ENCODE assay signal across 10 mouse cellular contexts in genomic region chr17:50236702-50237435, GRCm38 (mm10). TPM values are rescaled to one million over a fixed set of nuclear protein-coding genes. Genes with fewer than 3 reads are reported as not detected.
DNase-seq lines count a peak whose midpoint lies in the region; ATAC-seq and TF ChIP-seq lines count a peak whose summit lies in the region.
"Had no signal": no experiment of that assay in that cellular context is flagged by ENCODE, and none has a peak within 500 bp of the region (broad histone marks: within the 10 kb centered on the region; RNA-seq: fewer than 3 reads in every experiment).

No protein-coding gene starts in this region.

- H3K36me3 ChIP-seq in forebrain, postnatal 0 days (ENCODE audit: insufficient read depth) = no peaks in the 10 kb centered on the region
- H3K36me3 ChIP-seq in midbrain, embryonic 16.5 days (ENCODE audit: control insufficient read depth, insufficient read depth, low read length) = no peaks in the 10 kb centered on the region
- H3K36me3 ChIP-seq: heart, embryonic 13.5 days had no signal

- peak overlapping the region; percentile 81 for H3K27ac ChIP-seq in forebrain, postnatal 0 days (ENCODE audit: low read depth, low read length)
- peak overlapping the region; percentile 74 for H3K27ac ChIP-seq in midbrain, embryonic 16.5 days (ENCODE audit: low read length)
- H3K27ac ChIP-seq: heart, embryonic 13.5 days had no signal

- 11% methylated on average over 9 of the region's 9 CpGs for WGBS in forebrain, postnatal 0 days
- 12% methylated on average over 9 of the region's 9 CpGs for WGBS in midbrain, embryonic 16.5 days

- TF ChIP-seq CTCF in forebrain, postnatal 0 days (IDR thresholded peaks at IDR 0.05; ENCODE audit: low read depth) = no peak

- H3K4me1 ChIP-seq in forebrain, postnatal 0 days (ENCODE audit: insufficient read depth) = peaks cover 12% of the 10 kb centered on the region; the same call in 1 of the 2 replicates
- H3K4me1 ChIP-seq in midbrain, embryonic 16.5 days (ENCODE audit: control insufficient read depth, insufficient read depth, low read length) = peaks cover 7% of the 10 kb centered on the region

- no peaks in the 10 kb centered on the region for H3K27me3 ChIP-seq in forebrain, postnatal 0 days (ENCODE audit: insufficient read depth, low read length)
- no peaks in the 10 kb centered on the region for H3K27me3 ChIP-seq in midbrain, embryonic 16.5 days (ENCODE audit: control insufficient read depth, insufficient read depth, low read depth, low read length)

- peak overlapping the region; percentile 45 for H3K9ac ChIP-seq in forebrain, postnatal 0 days
- peak overlapping the region; percentile 48; the same call in 1 of the 2 replicates for H3K9ac ChIP-seq in midbrain, embryonic 16.5 days (ENCODE audit: low read depth, low read length)
- H3K9ac ChIP-seq: heart, embryonic 13.5 days had no signal

- peak; percentile 23; the same call in 1 of the 2 replicates for ATAC-seq in frontal cortex, adult (ENCODE audit: low TSS enrichment)
- peak; percentile 90 for ATAC-seq in forebrain, postnatal 0 days
- ATAC-seq in midbrain, embryonic 16.5 days = peak; percentile 80

- H3K9me3 ChIP-seq in forebrain, postnatal 0 days (ENCODE audit: low read length) = no peaks in the 10 kb centered on the region
- no peaks in the 10 kb centered on the region for H3K9me3 ChIP-seq in midbrain, embryonic 16.5 days (replicated peaks; ENCODE audit: control insufficient read depth, low read length, poor library complexity, severe bottlenecking)
- H3K9me3 ChIP-seq: heart, embryonic 13.5 days had no signal

- H3K4me2 ChIP-seq in forebrain, postnatal 0 days (ENCODE audit: low read depth) = peak overlapping the region; percentile 18
- H3K4me2 ChIP-seq in midbrain, embryonic 16.5 days (ENCODE audit: low read length) = no peak overlapping the region
- H3K4me2 ChIP-seq: heart, embryonic 13.5 days had no signal

- DNase-seq in frontal cortex, postnatal 10 days (ENCODE audit: low spot score in 2 of 2) = no peak
- peak; percentile 70 to 74 for DNase-seq in cerebellum, postnatal 14 days
- DNase-seq in forebrain, postnatal 0 days = no peak
- no peak for DNase-seq in adipocyte (ENCODE audit: low spot score)
- DNase-seq in kidney, postnatal 10 days = no peak
- DNase-seq in adrenal gland, adult 2 months = no peak

- H3K4me3 ChIP-seq in forebrain, postnatal 0 days (ENCODE audit: low read depth, low read length) = no peak overlapping the region
- H3K4me3 ChIP-seq in midbrain, embryonic 16.5 days (ENCODE audit: low read depth, low read length) = no peak overlapping the region
- H3K4me3 ChIP-seq: heart, embryonic 13.5 days had no signal

RNA-seq across cellular contexts. Expression of gene Rftn1, which starts 46.4 kb away (rescaled TPM):
- total RNA-seq in forebrain, postnatal 0 days (2014; rRNA removed) = 30.6 and 58.3 TPM in 2 replicates
- 13.4 and 27.4 TPM in 2 replicates for polyA plus RNA-seq in forebrain, postnatal 0 days (2015; fragmentation: Nextera tagmentation; extraction: Ambion mirVana)
- polyA plus RNA-seq in midbrain, embryonic 16.5 days (2015; fragmentation: Nextera tagmentation; extraction: Ambion mirVana) = 28.2 and 30.1 TPM in 2 replicates
- 10 to 100 TPM in 1 of 2 experiments, 1 to 10 TPM in 1; 9.1 to 12.0 TPM for total RNA-seq in adrenal gland, adult 2 months (2021)
- polyA plus RNA-seq in adrenal gland, adult 2 months (2012; rRNA removed) = 26.8 and 32.2 TPM in 2 replicates

RNA-seq across cellular contexts. Expression of gene Dazl, which starts 56.6 kb away (rescaled TPM):
- total RNA-seq in forebrain, postnatal 0 days (2014; rRNA removed) = 0.85 and 4.2 TPM in 2 replicates
- polyA plus RNA-seq in forebrain, postnatal 0 days (2015; fragmentation: Nextera tagmentation; extraction: Ambion mirVana) = 1.3 and 1.8 TPM in 2 replicates
- 0.45 and 1.1 TPM in 2 replicates for polyA plus RNA-seq in midbrain, embryonic 16.5 days (2015; fragmentation: Nextera tagmentation; extraction: Ambion mirVana)
- total RNA-seq in adrenal gland, adult 2 months (2021) = under 1 TPM in 1 of 2 experiments, not detected in 1; 0.28 TPM
- polyA plus RNA-seq in adrenal gland, adult 2 months (2012; rRNA removed) = not detected in 2 replicates
- polyA plus RNA-seq: lung, adult 2 months had no signal

Comparison
In these comparisons a context has a peak if more than half of its experiments do, and no peak if none do; other contexts are left out.
1. ATAC-seq: peak in every context shown above with its lines; median percentile 90 in forebrain, postnatal 0 days; 80 in midbrain, embryonic 16.5 days; 23 in frontal cortex, adult.
2. DNase-seq: peak in cerebellum, postnatal 14 days (2 of 2); none in frontal cortex, postnatal 10 days (0 of 2), forebrain, postnatal 0 days (single experiment), adipocyte (single experiment), kidney, postnatal 10 days (single experiment) and adrenal gland, adult 2 months (single experiment).